Mouse (Mus musculus): Measurements from ENCODE around the gene Pde4b.

The Pde4b gene

GRCm38 (mm10) chr4:102621120-102621519, 533.8 kb downstream of the Pde4b start:
- no peak for DNase-seq

DNA sequence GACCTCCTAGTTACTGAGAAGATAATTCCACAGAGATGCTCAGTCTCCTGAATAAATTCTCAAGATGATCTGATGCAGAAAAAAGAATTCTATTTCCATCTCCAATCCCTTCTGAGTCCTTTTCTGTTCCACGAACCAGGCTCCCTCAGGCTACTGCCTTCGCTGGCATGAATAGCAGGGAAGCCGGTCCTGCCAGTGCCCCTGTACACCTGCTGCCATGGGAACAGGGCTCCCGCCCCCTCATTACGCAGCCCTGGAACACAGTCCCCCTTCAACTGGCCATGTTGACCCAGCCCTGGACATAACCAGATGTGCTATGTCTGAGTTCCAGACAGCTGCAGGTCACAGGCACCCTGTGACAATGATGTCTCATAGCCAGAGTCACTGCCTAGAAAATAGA, 535.6 kb downstream of the Pde4b start:
- peak; percentile 37 to 60 for DNase-seq

DNA sequence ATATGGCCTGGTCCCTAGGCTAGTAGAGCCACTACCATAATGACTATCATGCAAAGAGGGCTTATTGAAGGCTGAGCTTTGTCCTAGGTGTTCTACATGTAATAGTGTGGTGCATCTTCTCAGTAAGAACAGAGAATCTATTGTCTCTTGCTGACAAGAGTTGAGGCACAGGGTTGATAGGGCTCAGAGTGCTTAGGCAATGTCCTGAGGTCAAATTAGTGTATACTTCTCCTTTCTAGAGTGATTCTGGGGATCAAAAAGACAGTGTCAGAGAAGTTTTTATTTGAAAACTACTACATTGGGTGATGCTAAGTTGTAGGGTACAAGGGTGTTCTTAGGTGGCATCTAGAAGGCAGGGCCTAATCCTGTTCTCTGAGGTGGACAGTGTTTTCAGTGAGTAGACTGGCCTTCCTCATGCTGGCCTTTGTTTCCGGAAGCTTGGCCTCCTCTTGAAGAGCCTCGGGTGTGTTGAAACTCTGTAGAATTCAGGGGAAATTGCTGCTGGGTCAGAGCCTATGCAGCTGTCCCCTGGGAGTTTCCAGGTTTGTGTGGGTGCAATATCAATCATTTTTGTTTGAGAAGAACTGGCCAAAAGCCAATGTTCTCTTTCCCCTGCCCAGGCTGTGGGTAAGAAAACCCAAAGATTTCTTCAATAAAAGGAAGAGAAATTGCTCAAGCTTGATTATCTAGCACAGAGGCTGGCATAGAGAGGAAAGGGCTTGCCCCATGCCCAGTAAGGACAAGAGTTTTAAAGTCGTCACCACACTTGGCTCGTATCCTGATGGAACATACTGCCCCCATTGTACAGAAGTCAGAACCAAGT, 536.7 kb downstream of the Pde4b start:
- no peak for DNase-seq

GRCm38 (mm10) chr4:102624937-102625336, 537.6 kb downstream of the Pde4b start:
- DNase-seq: no peak

DNA sequence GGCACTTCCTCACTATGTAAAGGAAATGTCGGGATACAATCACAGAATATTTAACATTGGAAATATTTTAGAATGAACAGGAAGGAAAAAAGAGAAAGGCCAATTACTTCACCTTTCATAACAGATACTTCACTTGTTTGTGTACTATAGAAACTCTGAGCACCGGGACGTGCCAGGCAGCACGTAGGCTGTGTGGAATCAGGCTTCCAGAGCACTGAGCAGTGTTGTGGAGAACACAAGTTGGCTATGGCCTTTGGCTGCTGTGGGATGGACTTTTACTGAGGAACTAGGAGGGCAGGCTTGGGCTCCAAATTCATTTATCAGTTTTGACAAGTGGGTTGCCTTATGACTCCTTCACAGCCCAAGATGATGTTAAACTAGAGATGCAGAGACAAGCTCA, 540.5 kb downstream of the Pde4b start:
- no peak for DNase-seq

DNA sequence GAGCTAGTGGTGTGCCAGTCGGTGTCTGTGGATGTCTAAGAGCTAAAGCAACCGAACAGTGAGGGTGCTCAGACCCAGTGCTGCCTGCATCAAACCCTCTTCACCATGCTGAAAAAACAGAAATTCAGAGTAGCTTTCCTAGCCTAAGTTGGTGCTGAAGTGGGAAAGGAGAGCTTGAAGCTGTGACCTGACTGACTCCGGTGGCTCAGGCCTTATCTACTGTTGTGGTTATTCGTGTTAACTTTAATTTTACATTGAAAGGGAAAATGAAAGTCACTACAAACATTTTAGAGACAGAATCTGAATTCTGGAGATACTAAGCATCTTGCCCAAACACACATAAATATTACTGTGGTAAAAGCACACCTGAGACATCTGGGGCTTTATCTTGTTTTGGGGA, 542.3 kb downstream of the Pde4b start:
- DNase-seq: no peak

DNA sequence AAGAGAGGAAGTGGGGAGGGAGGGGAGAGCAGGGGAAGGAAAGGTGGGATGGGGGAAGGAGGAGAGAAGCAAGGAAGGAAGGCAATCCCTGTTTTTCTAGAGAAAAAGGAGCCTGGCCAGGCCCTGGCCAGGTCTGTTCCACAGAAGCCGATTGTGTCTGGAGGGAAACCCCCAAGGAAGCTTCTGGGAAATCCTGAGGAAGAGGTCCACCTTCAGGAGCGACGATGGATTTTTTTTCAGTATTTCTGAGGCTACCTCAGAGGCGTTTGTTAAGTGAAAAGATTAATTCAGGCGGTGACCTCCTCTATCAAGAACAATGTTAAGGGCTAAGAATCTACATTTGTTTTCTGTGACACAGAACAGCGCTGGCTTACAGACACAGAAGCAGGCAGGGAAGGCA, 542.9 kb downstream of the Pde4b start:
- DNase-seq: no peak

GRCm38 (mm10) chr4:102631624-102632023, 544.3 kb downstream of the Pde4b start:
- no peak for DNase-seq

DNA sequence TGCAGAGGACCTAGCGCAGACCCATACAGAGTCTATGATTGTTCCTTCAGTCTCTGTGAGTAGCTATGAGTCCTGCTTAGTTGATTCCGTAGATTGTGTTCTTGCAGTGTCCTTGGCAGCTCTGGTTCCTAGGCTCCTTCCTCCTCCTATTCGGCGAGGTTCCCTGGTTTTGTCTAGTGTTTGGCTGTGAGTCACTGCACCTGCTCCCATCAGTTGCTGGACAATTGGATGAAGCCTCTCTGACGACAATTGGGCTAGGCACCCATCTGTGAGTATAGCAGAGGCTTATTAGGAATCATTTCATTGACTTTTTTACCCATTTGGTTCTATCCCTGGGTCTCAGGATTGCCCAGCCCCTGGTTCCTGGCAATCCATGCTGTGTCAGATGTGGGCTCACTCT, 545.9 kb downstream of the Pde4b start:
- DNase-seq: peak; percentile 31 to 42

DNA sequence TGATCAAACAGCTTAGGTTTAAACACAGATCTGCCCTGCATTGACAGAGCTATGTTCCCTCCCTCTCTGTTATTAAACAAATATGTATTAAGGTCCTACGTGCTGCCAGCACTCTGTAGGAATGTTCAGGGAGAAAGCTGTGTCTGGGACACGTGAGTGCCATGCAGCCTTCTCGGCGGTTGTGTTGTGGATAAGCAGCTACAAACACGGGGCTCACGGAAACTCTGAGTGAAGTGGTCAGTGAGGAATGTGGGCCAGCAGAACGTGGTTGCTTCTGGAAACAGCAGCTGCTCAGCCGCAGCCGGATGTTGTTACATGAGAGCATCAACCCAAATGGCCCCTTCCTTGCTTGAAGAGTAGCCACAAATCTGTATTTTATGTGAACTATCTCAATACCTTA, 547.9 kb downstream of the Pde4b start:
- no peak for DNase-seq

DNA sequence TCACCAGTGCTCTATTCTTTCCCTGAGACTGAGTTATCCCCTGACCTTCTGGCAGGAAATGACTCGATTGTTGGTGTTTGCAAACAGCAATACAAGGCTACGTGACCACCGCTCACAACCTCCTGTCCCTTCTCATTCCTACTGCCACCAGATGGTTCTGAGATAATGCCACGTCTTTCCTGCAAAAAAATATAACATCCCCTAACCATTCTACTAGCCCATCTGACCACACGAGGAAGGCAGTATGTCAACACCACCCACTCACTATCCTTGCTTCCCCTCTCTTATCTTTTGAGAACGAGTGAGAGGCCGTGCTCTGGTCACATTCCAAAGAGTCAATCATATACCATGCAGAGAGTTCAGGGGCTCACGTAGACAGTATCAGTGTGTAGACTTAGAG, 548.6 kb downstream of the Pde4b start:
- DNase-seq: no peak

- no peak for DNase-seq
These were observed 550.1 kb downstream of the Pde4b start for GRCm38 (mm10) chr4:102637348-102637910.

DNA sequence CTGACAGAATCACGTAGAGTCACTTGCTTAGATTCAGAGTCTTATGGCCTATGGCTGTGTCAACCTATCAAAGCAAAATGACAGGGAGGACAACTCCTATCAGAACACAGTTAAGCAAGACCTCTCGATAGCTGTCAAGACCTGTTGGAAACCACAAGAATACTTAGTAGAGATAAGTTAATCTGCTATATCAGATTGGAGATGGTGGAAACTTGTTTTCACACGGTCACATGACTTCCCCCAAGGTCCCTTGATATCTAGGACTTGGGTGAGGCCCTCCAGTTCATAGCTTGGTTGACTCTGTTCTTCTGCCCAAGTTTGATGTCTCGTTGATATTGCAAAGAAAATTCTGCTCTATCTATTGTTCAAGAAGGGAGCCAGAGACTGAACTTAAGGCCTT, 553.6 kb downstream of the Pde4b start:
- no peak for DNase-seq

GRCm38 (mm10) chr4:102644062-102644461, 556.7 kb downstream of the Pde4b start:
- no peak for DNase-seq

DNA sequence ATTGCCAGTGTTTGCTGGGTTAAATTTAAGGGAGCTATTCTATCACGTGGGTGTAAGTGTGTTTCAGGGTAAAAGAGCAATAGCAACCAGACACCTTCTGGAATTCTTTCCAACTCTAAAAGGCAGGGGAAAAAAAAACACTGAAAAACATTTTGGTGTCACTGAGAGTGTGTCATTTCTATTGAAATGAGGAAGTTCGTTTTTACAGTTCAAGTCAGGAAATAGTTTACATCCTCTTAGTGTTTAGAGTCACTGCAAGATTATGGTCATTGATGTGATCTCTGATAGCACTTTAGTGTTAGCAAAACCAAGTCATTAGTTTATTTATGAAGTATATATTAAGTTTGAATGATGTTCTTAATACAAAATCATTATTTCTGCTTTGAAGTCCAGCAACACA, 559.7 kb downstream of the Pde4b start:
- DNase-seq: no peak

DNA sequence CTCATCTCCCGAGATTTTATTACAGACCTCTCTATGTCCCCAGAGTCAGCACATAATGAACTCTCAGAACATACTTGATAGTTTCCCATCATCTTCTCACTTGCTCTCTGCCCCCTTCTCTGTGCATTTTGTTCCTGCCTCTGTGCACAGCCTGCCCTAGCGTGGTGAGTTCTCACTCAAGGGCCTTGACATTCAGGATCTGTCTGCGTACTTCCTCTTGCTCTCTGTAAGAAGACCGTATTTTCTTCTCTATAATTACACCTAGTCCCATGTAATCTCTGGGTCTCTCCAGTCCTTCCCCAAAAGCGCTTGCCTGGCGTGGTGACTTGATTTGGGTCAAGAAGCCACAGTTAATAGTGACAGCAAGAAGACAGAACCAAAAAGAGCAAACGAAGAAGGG, 568.0 kb downstream of the Pde4b start:
- DNase-seq: no peak

DNA sequence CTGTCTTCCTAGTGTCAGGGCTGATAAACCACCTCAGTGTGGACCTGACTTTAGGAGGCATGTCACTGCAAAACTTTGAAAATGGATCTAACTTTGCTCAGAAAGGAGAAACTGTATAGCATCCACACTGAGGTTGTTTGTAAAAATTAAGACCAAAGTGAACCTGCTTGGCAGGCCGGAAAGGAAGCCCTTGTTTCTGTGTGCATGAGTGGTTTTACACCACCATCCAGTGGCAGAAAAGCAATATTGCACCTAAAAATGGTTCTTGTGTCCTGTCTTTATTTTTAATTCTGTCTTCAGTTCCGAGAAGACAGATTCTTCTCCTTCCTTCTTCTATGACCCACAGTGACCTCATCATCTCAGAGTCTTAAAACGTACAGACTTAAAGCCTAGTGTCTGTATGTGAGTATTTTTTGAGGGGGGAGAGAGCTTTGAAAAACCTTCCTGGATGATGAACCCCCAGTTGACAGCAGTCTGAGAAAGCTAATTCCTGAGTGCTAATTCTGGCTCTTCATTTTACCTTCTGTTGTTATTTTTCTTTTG, 569.2 kb downstream of the Pde4b start:
- peak; percentile 62 to 66 for DNase-seq

Measured in cerebellum, postnatal 10 days (tissue).